Mouse (Mus musculus): ENCODE results near the gene Etnk2. TPM values are rescaled to one million over a fixed set of nuclear protein-coding genes. Genes with fewer than 3 reads are reported as not detected.

Gene Etnk2
- 1.3 and 1.7 TPM in 2 replicates for polyA plus RNA-seq (2016; fragmentation: Nextera tagmentation; extraction: Ambion mirVana)

- WGBS: under 1% methylated on average over 52 of the region's 52 CpGs
- no peaks in the 10 kb centered on the region for H3K36me3 ChIP-seq
- peak; percentile 58 for ATAC-seq (ENCODE audit: insufficient number of reproducible peaks, insufficient read depth, low FRiP score, low TSS enrichment, low read depth)
- no peak within 1 kb of the TSS for H3K27ac ChIP-seq
- H3K9me3 ChIP-seq: no peaks in the 10 kb centered on the region
- H3K4me1 ChIP-seq (replicated peaks): peaks cover 19% of the 10 kb centered on the region
- H3K4me3 ChIP-seq (replicated peaks): peak within 1 kb of the TSS; percentile 69
- peak within 1 kb of the TSS; percentile 95 for H3K4me2 ChIP-seq
- peaks cover 52% of the 10 kb centered on the region for H3K27me3 ChIP-seq
- peak within 1 kb of the TSS; percentile 60 for H3K9ac ChIP-seq (replicated peaks)
Measured at GRCm38 (mm10) chr1:133363276-133364021, at the start of gene Etnk2. TSS of gene Etnk2 (plus strand) at chr1:133363572.

DNA sequence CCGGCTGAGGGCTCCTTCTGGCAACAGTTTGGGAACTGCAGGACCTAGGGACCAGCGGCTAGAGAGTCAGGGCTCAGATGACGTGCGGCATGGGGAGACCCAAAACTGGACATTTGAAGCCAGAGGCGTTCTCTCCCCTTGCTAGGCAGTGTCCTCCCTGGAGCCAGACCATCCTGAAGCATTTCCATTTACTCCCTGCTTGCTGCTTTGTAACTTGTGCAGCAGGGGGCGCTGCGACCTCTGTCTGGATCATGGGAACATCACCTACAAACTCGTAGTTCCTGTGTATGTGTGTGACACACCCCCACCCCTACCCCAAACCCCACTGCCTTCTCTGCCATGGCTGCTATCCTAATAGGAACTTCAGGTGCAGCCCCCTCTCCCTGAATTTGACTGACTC lies 49.0 kb upstream of the Etnk2 start:
- WGBS: 28% methylated on average over 8 of the region's 8 CpGs
- Histone ChIP-seq H3K27ac (no peak overlapping the region), H3K4me3 (replicated peaks) (no peak overlapping the region), H3K9me3 (no peaks in the 10 kb centered on the region), H3K36me3 (no peaks in the 10 kb centered on the region), H3K27me3 (peaks cover 5% of the 10 kb centered on the region; the same call in 1 of the 2 replicates), H3K4me1 (replicated peaks) (no peaks in the 10 kb centered on the region), H3K9ac (replicated peaks) (no peak overlapping the region), H3K4me2 (no peak overlapping the region)
- no peak for ATAC-seq (ENCODE audit: insufficient number of reproducible peaks, insufficient read depth, low FRiP score, low TSS enrichment, low read depth)

DNA sequence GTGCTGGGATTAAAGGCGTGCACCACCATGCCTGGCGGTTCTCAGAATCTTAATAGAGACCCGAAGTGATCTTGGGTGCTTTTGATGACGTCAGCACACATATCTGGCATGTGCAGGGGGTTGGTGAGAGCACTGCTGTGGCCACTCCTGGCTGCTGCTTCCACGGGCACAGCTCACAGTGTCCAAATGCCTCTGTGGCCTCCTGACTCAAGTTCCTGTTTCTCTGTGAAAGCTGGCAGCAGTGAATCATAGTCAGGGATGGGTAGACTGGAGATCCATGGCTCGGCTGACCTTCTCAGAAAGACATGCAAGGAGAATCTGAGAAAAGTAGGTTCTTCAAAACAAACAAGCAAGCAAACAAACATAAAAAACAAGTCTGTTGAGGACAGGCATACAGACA lies 47.6 kb upstream of the Etnk2 start:
- Histone ChIP-seq H3K4me1 (replicated peaks) (no peaks in the 10 kb centered on the region), H3K27ac (no peak overlapping the region), H3K4me3 (replicated peaks) (no peak overlapping the region), H3K9ac (replicated peaks) (no peak overlapping the region), H3K27me3 (peaks cover 5% of the 10 kb centered on the region; the same call in 1 of the 2 replicates), H3K4me2 (no peak overlapping the region), H3K36me3 (no peaks in the 10 kb centered on the region), H3K9me3 (no peaks in the 10 kb centered on the region)
- WGBS: 85% methylated on average over 6 of the region's 6 CpGs
- no peak for ATAC-seq (ENCODE audit: insufficient number of reproducible peaks, insufficient read depth, low FRiP score, low TSS enrichment, low read depth)

GRCm38 (mm10) chr1:133316577-133316976 lies 46.8 kb upstream of the Etnk2 start:
- ATAC-seq (ENCODE audit: insufficient number of reproducible peaks, insufficient read depth, low FRiP score, low TSS enrichment, low read depth): no peak
- 83% methylated on average over 4 of the region's 4 CpGs for WGBS
- no peaks in the 10 kb centered on the region for H3K4me1 ChIP-seq (replicated peaks)

DNA sequence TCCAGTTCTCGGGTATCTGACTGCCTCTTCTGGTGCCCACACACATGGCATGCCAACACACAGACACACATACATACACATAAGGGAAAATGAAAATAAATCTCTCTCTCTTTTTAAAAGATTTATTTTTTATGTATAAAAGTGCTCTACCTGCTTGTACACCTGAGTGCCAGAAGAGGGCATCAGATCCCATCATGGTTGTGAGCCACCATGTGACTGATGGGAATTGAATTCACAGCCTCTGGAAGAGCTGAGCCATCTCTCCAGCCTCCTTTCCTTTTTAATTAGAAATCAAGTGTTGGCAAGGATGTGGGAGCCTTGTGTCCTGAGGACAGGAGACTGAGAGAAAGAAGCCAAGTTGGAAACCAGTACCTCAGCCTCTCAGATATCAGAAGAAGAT lies 46.2 kb upstream of the Etnk2 start:
- no peaks in the 10 kb centered on the region for H3K4me1 ChIP-seq (replicated peaks)
- no peak overlapping the region for H3K4me3 ChIP-seq (replicated peaks)
- WGBS: 70% methylated on average over 1 of the region's 1 CpGs
- H3K9ac ChIP-seq (replicated peaks): no peak overlapping the region
- H3K9me3 ChIP-seq: no peaks in the 10 kb centered on the region
- ATAC-seq (ENCODE audit: insufficient number of reproducible peaks, insufficient read depth, low FRiP score, low TSS enrichment, low read depth): no peak
- peaks cover 5% of the 10 kb centered on the region; the same call in 1 of the 2 replicates for H3K27me3 ChIP-seq
- no peak overlapping the region for H3K4me2 ChIP-seq
- H3K27ac ChIP-seq: no peak overlapping the region
- no peaks in the 10 kb centered on the region for H3K36me3 ChIP-seq

More at GRCm38 (mm10) chr1:133316577-133316976, 46.8 kb upstream of the Etnk2 start:
- no peak overlapping the region for H3K4me2 ChIP-seq
- H3K27ac ChIP-seq: no peak overlapping the region
- peaks cover 5% of the 10 kb centered on the region; the same call in 1 of the 2 replicates for H3K27me3 ChIP-seq
- H3K9ac ChIP-seq (replicated peaks): no peak overlapping the region
- no peak overlapping the region for H3K4me3 ChIP-seq (replicated peaks)
- no peaks in the 10 kb centered on the region for H3K9me3 ChIP-seq
- no peaks in the 10 kb centered on the region for H3K36me3 ChIP-seq

DNA sequence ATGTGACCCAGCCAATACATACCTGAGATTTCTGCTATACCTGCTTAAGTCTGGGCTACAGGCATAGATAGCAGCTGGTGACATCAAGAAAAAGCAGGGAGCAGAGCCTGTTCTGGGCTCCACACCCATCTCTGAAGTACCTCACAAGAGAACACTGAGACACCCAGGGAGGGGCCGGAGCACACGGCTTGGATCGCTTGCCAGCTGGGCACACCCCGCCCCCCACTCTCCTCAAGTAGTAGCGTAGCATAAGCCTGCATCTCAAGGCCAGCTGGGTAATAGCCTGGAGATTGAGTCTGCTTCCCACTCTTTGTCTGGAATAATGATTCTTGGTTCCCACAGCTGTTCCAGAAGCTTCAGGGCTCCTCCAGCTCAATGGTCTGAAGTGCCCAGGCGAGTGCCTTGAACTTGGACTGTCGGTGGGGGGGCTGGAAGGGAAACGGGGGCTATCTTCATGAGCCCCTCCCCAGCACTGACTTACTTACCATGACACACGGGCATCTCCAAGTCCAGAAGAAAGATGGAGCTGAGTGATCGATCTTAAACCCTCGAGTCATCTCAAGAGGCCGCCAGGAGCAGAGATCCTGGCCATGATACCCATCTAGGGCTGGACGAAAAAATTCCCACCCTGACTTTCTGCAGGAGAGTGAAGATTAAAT lies 42.0 kb upstream of the Etnk2 start, which contains the start of gene Kiss1:
Kiss1 (plus strand) TSS at position 609 of the 659 bp plus-strand sequence.
- ATAC-seq (ENCODE audit: insufficient number of reproducible peaks, insufficient read depth, low FRiP score, low TSS enrichment, low read depth): no peak
- H3K9ac ChIP-seq (replicated peaks): no peak within 1 kb of the TSS
- H3K27ac ChIP-seq: no peak within 1 kb of the TSS
- 85% methylated on average over 13 of the region's 13 CpGs for WGBS
- H3K4me3 ChIP-seq (replicated peaks): no peak within 1 kb of the TSS
- H3K27me3 ChIP-seq: no peaks in the 10 kb centered on the region
- H3K36me3 ChIP-seq: no peaks in the 10 kb centered on the region
- H3K4me1 ChIP-seq (replicated peaks): 0 out of 2 replicates have a peak, but pooled peaks cover 7% of the 10 kb centered on the region
- no peak within 1 kb of the TSS for H3K4me2 ChIP-seq
- H3K9me3 ChIP-seq: no peaks in the 10 kb centered on the region

- 0 out of 2 replicates have a peak, but pooled peaks cover 7% of the 10 kb centered on the region for H3K4me1 ChIP-seq (replicated peaks)
- 28% methylated on average over 5 of the region's 5 CpGs for WGBS
- no peaks in the 10 kb centered on the region for H3K36me3 ChIP-seq
- H3K9me3 ChIP-seq: no peaks in the 10 kb centered on the region
- H3K9ac ChIP-seq (replicated peaks): no peak overlapping the region
- H3K27ac ChIP-seq: no peak overlapping the region
- peaks cover 15% of the 10 kb centered on the region for H3K27me3 ChIP-seq
- no peak for ATAC-seq (ENCODE audit: insufficient number of reproducible peaks, insufficient read depth, low FRiP score, low TSS enrichment, low read depth)
- no peak overlapping the region for H3K4me3 ChIP-seq (replicated peaks)
- H3K4me2 ChIP-seq: no peak overlapping the region
Measured at GRCm38 (mm10) chr1:133323333-133323732, 40.0 kb upstream of the Etnk2 start.

GRCm38 (mm10) chr1:133325951-133326350 lies 37.4 kb upstream of the Etnk2 start:
- peaks cover 15% of the 10 kb centered on the region for H3K4me1 ChIP-seq (replicated peaks)
- H3K4me3 ChIP-seq (replicated peaks): no peak overlapping the region
- no peaks in the 10 kb centered on the region for H3K36me3 ChIP-seq
- ATAC-seq (ENCODE audit: insufficient number of reproducible peaks, insufficient read depth, low FRiP score, low TSS enrichment, low read depth): no peak
- no peak overlapping the region for H3K27ac ChIP-seq
- no peaks in the 10 kb centered on the region for H3K9me3 ChIP-seq
- H3K9ac ChIP-seq (replicated peaks): no peak overlapping the region
- WGBS: 77% methylated on average over 8 of the region's 8 CpGs
- peaks cover 39% of the 10 kb centered on the region for H3K27me3 ChIP-seq
- H3K4me2 ChIP-seq: no peak overlapping the region

GRCm38 (mm10) chr1:133327094-133327493 lies 36.3 kb upstream of the Etnk2 start:
- Histone ChIP-seq H3K9me3 (no peaks in the 10 kb centered on the region), H3K36me3 (no peaks in the 10 kb centered on the region), H3K27ac (no peak overlapping the region), H3K4me3 (replicated peaks) (no peak overlapping the region), H3K27me3 (peaks cover 48% of the 10 kb centered on the region), H3K4me1 (replicated peaks) (peaks cover 15% of the 10 kb centered on the region), H3K4me2 (no peak overlapping the region), H3K9ac (replicated peaks) (no peak overlapping the region)
- 63% methylated on average over 5 of the region's 5 CpGs for WGBS
- ATAC-seq (ENCODE audit: insufficient number of reproducible peaks, insufficient read depth, low FRiP score, low TSS enrichment, low read depth): no peak

DNA sequence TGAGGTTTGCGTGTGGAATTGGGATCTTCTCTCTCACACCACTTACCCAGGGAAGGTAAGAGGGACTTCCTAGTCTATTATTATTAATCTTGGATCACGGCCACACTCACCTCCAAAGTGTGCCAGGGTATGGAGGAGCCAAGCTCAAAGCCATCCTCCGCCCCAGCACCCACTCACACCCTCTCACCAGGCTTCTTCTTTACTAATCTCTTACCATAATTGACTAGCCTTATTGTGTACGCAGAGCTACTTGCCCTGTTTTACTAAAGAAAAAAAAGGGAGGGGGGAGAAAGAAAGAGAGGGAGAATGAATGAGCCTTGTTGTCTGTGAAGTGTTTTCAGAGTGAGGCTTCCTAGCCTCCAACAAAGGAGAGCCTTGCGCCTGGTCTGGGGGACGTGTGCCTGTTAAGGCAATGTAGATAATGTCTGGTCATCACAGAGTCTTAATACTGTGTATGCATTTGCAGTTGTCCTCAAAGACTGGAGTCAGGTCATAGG lies 35.0 kb upstream of the Etnk2 start:
- H3K9me3 ChIP-seq: no peaks in the 10 kb centered on the region
- no peak overlapping the region for H3K9ac ChIP-seq (replicated peaks)
- peaks cover 9% of the 10 kb centered on the region for H3K4me1 ChIP-seq (replicated peaks)
- H3K4me3 ChIP-seq (replicated peaks): no peak overlapping the region
- no peak for ATAC-seq (ENCODE audit: insufficient number of reproducible peaks, insufficient read depth, low FRiP score, low TSS enrichment, low read depth)
- H3K36me3 ChIP-seq: no peaks in the 10 kb centered on the region
- 83% methylated on average over 6 of the region's 6 CpGs for WGBS
- H3K27ac ChIP-seq: no peak overlapping the region
- H3K27me3 ChIP-seq: peaks cover 53% of the 10 kb centered on the region
- no peak overlapping the region for H3K4me2 ChIP-seq

DNA sequence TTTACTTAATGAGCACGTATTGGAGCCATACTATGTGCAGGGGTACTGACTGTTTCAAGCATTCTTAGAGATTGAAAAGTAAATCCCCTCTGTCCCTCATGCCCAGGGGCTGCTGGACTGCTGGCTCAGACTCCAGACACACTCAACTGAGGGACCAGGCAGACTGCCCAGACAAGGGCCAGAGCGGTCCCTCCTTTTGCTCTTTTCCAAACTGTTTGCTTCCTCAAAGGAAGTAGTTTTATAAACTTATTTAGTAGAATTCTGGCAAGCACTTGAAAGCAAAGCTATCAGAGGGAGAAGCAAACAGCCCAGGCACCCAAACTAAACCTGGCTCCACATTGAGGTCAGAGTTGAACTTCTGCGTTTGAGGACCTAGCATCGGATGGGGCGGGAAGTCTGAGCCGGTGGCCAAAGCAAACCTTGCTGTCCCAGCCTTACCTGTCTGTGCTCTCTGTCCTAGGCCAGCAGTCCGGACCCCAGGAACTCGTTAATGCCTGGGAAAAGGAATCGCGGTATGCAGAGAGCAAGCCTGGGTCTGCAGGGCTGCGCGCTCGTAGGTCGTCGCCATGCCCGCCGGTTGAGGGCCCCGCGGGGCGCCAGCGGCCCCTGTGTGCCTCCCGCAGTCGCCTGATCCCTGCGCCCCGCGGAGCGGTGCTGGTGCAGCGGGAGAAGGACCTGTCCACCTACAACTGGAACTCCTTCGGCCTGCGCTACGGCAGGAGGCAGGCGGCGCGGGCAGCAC lies 34.3 kb upstream of the Etnk2 start:
- H3K9ac ChIP-seq (replicated peaks): peak overlapping the region; percentile 49; the same call in 1 of the 2 replicates
- WGBS: 7% methylated on average over 34 of the region's 34 CpGs
- H3K4me3 ChIP-seq (replicated peaks): peak overlapping the region; percentile 38
- H3K27ac ChIP-seq: no peak overlapping the region
- peaks cover 53% of the 10 kb centered on the region for H3K27me3 ChIP-seq
- no peak for ATAC-seq (ENCODE audit: insufficient number of reproducible peaks, insufficient read depth, low FRiP score, low TSS enrichment, low read depth)
- H3K4me1 ChIP-seq (replicated peaks): peaks cover 8% of the 10 kb centered on the region
- H3K36me3 ChIP-seq: no peaks in the 10 kb centered on the region
- H3K4me2 ChIP-seq: peak overlapping the region; percentile 71
- H3K9me3 ChIP-seq: no peaks in the 10 kb centered on the region

All from limb, embryonic 12.5 days (tissue).